8 mouse cellular contexts compared by ENCODE assay signal in genomic region chr2:127069781-127070434, GRCm38 (mm10). TPM values are rescaled to one million over a fixed set of nuclear protein-coding genes. Genes with fewer than 3 reads are reported as not detected.
DNase-seq lines count a peak whose midpoint lies in the region; ATAC-seq and TF ChIP-seq lines count a peak whose summit lies in the region.

No protein-coding gene starts in this region.

- peak overlapping the region; percentile 35 to 65 for H3K27ac ChIP-seq in heart, embryonic 14.5 days (replicated peaks in 1 of 2; ENCODE audit: control insufficient read depth in 1 of 2, insufficient read depth in 1 of 2, low read depth in 2 of 2, low read length in 2 of 2)
- peak overlapping the region; percentile 48 for H3K27ac ChIP-seq in bone marrow macrophage, adult 2 months (ENCODE audit: insufficient read depth, low read depth, low read length)

- peaks cover 0 to 4% of the 10 kb centered on the region in 2 experiments; a peak in 1 of 4 replicates for H3K4me1 ChIP-seq in heart, embryonic 14.5 days (ENCODE audit: control insufficient read depth in 2 of 2, insufficient read depth in 2 of 2, low read length in 2 of 2)
- peaks cover 13% of the 10 kb centered on the region for H3K4me1 ChIP-seq in bone marrow macrophage, adult 2 months (ENCODE audit: control insufficient read depth, insufficient read depth, low read length)

- peak overlapping the region; percentile 61 to 62 for H3K4me3 ChIP-seq in heart, embryonic 14.5 days (ENCODE audit: control insufficient read depth in 1 of 2, insufficient read depth in 1 of 2, low read depth in 1 of 2, low read length in 2 of 2)
- H3K4me3 ChIP-seq in bone marrow macrophage, adult 2 months (ENCODE audit: insufficient read depth, low read length), result peak overlapping the region; percentile 35

- TF ChIP-seq POLR2A in bone marrow macrophage, adult 2 months (IDR thresholded peaks at IDR 0.05; ENCODE audit: borderline replicate concordance, low read depth, low read length), result no peak

- peaks cover 17% of the 10 kb centered on the region for H3K36me3 ChIP-seq in heart, embryonic 14.5 days (ENCODE audit: control insufficient read depth, insufficient read depth, low read length)

- H3K4me2 ChIP-seq in heart, embryonic 14.5 days (ENCODE audit: low read length), result peak overlapping the region; percentile 75

- H3K9ac ChIP-seq in heart, embryonic 14.5 days (ENCODE audit: low read length), result peak overlapping the region; percentile 72

- H3K27me3 ChIP-seq in heart, embryonic 14.5 days (ENCODE audit: control insufficient read depth, insufficient read depth, low read length), result no peaks in the 10 kb centered on the region

- no peak for TF ChIP-seq CTCF in bone marrow macrophage, adult 2 months (IDR thresholded peaks at IDR 0.05; ENCODE audit: low read depth, low read length)

- DNase-seq in heart, postnatal 4 days, result no peak
- DNase-seq in layer of hippocampus, adult 9-11 months, result no peak
- DNase-seq in adrenal gland, adult (ENCODE audit: inconsistent age in 2 of 2, low spot score in 1 of 2), result no peak
- no peak for DNase-seq in layer of hippocampus, postnatal 36 days

- ATAC-seq in heart, embryonic 14.5 days (ENCODE audit: insufficient number of reproducible peaks, insufficient read depth, low FRiP score, low read depth), result no peak
- peak; percentile 29; the same call in 1 of the 2 replicates for ATAC-seq in granulocyte monocyte progenitor cell, adult 5-6 weeks (replicated peaks; ENCODE audit: poor library complexity, severe bottlenecking)
- peak; percentile 38; the same call in 1 of the 2 replicates for ATAC-seq in megakaryocyte, adult 5-6 weeks (ENCODE audit: poor library complexity, severe bottlenecking)

- 15% methylated on average over 11 of the region's 11 CpGs for WGBS in heart, embryonic 14.5 days

- H3K9me3 ChIP-seq in heart, embryonic 14.5 days (ENCODE audit: control insufficient read depth, low read length), result no peaks in the 10 kb centered on the region

RNA-seq across cellular contexts. Expression of gene Blvra, which starts 0.6 kb away (rescaled TPM):
- 39.9 and 45.5 TPM in 2 replicates for polyA plus RNA-seq in heart, embryonic 14.5 days (2014; fragmentation: Nextera tagmentation; extraction: Ambion mirVana)
- 10 to 100 TPM; 26.0 to 26.2 TPM for total RNA-seq in heart, postnatal 4 days (2021)
- polyA plus RNA-seq in bone marrow macrophage, adult 2 months (2012; ENCODE audit: insufficient read depth, insufficient read length, missing spikeins), result 215 and 227 TPM in 2 replicates
- total RNA-seq in granulocyte monocyte progenitor cell, adult 5-6 weeks (2014; fragmentation: Nextera tagmentation), result 41.2 and 51.4 TPM in 2 replicates
- 30.5 and 34.9 TPM in 2 replicates for total RNA-seq in granulocyte monocyte progenitor cell, adult 5-6 weeks (2017)
- 48.9 and 59.4 TPM in 2 replicates for total RNA-seq in megakaryocyte, adult 5-6 weeks (2015)
- total RNA-seq in megakaryocyte, adult 5-6 weeks (2017), result 46.2 and 47.4 TPM in 2 replicates
- 10 to 100 TPM; 19.9 to 21.5 TPM for total RNA-seq in layer of hippocampus, postnatal 36 days (2021)
